8 mouse cellular contexts compared by ENCODE assay signal in genomic region chr17:47468063-47468462, GRCm38 (mm10). TPM values are rescaled to one million over a fixed set of nuclear protein-coding genes. Genes with fewer than 3 reads are reported as not detected.
A peak's percentile ranks its signal among the peaks of the same experiment; 100 is the strongest.
DNase-seq lines count a peak whose midpoint lies in the region; ATAC-seq lines count a peak whose summit lies in the region.

No protein-coding gene starts in this region.

- H3K9me3 ChIP-seq in neural tube, embryonic 11.5 days (ENCODE audit: control insufficient read depth, low read length) = no peaks in the 10 kb centered on the region
- H3K9me3 ChIP-seq in heart, embryonic 15.5 days (replicated peaks) = no peaks in the 10 kb centered on the region
- no peaks in the 10 kb centered on the region for H3K9me3 ChIP-seq in liver, embryonic 12.5 days (replicated peaks)
- H3K9me3 ChIP-seq in stomach, embryonic 16.5 days (replicated peaks; ENCODE audit: control insufficient read depth, low read length) = no peaks in the 10 kb centered on the region

- no peak overlapping the region for H3K27ac ChIP-seq in neural tube, embryonic 11.5 days (ENCODE audit: low read depth, low read length)
- no peak overlapping the region for H3K27ac ChIP-seq in heart, embryonic 15.5 days
- no peak overlapping the region for H3K27ac ChIP-seq in liver, embryonic 12.5 days
- no peak overlapping the region for H3K27ac ChIP-seq in stomach, embryonic 16.5 days (ENCODE audit: low read length)

- no peaks in the 10 kb centered on the region for H3K36me3 ChIP-seq in neural tube, embryonic 11.5 days (ENCODE audit: control insufficient read depth, insufficient read depth, low read length)
- H3K36me3 ChIP-seq in heart, embryonic 15.5 days = no peaks in the 10 kb centered on the region
- no peaks in the 10 kb centered on the region for H3K36me3 ChIP-seq in liver, embryonic 12.5 days
- no peaks in the 10 kb centered on the region for H3K36me3 ChIP-seq in stomach, embryonic 16.5 days (ENCODE audit: control insufficient read depth, insufficient read depth, low read length)

- H3K4me1 ChIP-seq in neural tube, embryonic 11.5 days (ENCODE audit: control insufficient read depth, insufficient read depth, low read length) = 0 out of 2 replicates have a peak, but pooled peaks cover 2% of the 10 kb centered on the region
- peaks cover 25% of the 10 kb centered on the region for H3K4me1 ChIP-seq in heart, embryonic 15.5 days (replicated peaks)
- peaks cover 21% of the 10 kb centered on the region for H3K4me1 ChIP-seq in liver, embryonic 12.5 days
- H3K4me1 ChIP-seq in stomach, embryonic 16.5 days (ENCODE audit: control insufficient read depth, insufficient read depth, low read length) = peaks cover 50% of the 10 kb centered on the region

- H3K4me3 ChIP-seq in neural tube, embryonic 11.5 days (ENCODE audit: low read depth, low read length) = no peak overlapping the region
- H3K4me3 ChIP-seq in heart, embryonic 15.5 days = peak overlapping the region; percentile 44
- H3K4me3 ChIP-seq in liver, embryonic 12.5 days = peak overlapping the region; percentile 30
- H3K4me3 ChIP-seq in stomach, embryonic 16.5 days (replicated peaks; ENCODE audit: low read length) = peak overlapping the region; percentile 24

- WGBS in neural tube, embryonic 11.5 days = 12% methylated on average over 14 of the region's 14 CpGs
- WGBS in heart, embryonic 15.5 days = 26% methylated on average over 14 of the region's 14 CpGs
- 30% methylated on average over 14 of the region's 14 CpGs for WGBS in liver, embryonic 12.5 days (ENCODE audit: insufficient replicate concordance)
- WGBS in stomach, embryonic 16.5 days = 32% methylated on average over 14 of the region's 14 CpGs

- peak overlapping the region; percentile 27; the same call in 1 of the 2 replicates for H3K9ac ChIP-seq in neural tube, embryonic 11.5 days (ENCODE audit: low read length)
- peak overlapping the region; percentile 38 for H3K9ac ChIP-seq in heart, embryonic 15.5 days
- no peak overlapping the region for H3K9ac ChIP-seq in liver, embryonic 12.5 days
- peak overlapping the region; percentile 49; the same call in 1 of the 2 replicates for H3K9ac ChIP-seq in stomach, embryonic 16.5 days (ENCODE audit: low read length)

- H3K4me2 ChIP-seq in neural tube, embryonic 11.5 days (ENCODE audit: low read depth) = peak overlapping the region; percentile 35
- H3K4me2 ChIP-seq in heart, embryonic 15.5 days = peak overlapping the region; percentile 58
- H3K4me2 ChIP-seq in liver, embryonic 12.5 days = peak overlapping the region; percentile 58
- H3K4me2 ChIP-seq in stomach, embryonic 16.5 days (ENCODE audit: low read depth, low read length) = peak overlapping the region; percentile 37; the same call in 1 of the 2 replicates

- ATAC-seq in neural tube, embryonic 11.5 days (ENCODE audit: insufficient read depth, low FRiP score, low TSS enrichment) = no peak
- ATAC-seq in heart, embryonic 15.5 days (replicated peaks; ENCODE audit: insufficient number of reproducible peaks, insufficient read depth, low FRiP score, low read depth) = no peak
- ATAC-seq in liver, embryonic 12.5 days = no peak
- ATAC-seq in stomach, embryonic 16.5 days (ENCODE audit: insufficient read depth, low FRiP score) = no peak
- no peak for ATAC-seq in megakaryocyte, adult 5-6 weeks (ENCODE audit: poor library complexity, severe bottlenecking)

- H3K27me3 ChIP-seq in neural tube, embryonic 11.5 days (ENCODE audit: control insufficient read depth, insufficient read depth, low read length) = peaks cover 24% of the 10 kb centered on the region
- peaks cover 34% of the 10 kb centered on the region for H3K27me3 ChIP-seq in heart, embryonic 15.5 days
- peaks cover 82% of the 10 kb centered on the region for H3K27me3 ChIP-seq in liver, embryonic 12.5 days (replicated peaks)
- no peaks in the 10 kb centered on the region for H3K27me3 ChIP-seq in stomach, embryonic 16.5 days (ENCODE audit: control insufficient read depth, insufficient read depth, low read length)

- DNase-seq in neural tube, embryonic 11.5 days (ENCODE audit: low spot score) = no peak
- DNase-seq in neural tube, embryonic 10.5 days (ENCODE audit: extremely low spot score, low spot score) = no peak
- no peak for DNase-seq in left cerebral cortex, adult 18-20 months (ENCODE audit: low spot score in 2 of 2)
- no peak for DNase-seq in yolk sac, embryonic 10.5 days (ENCODE audit: low spot score)

RNA-seq across cellular contexts. Expression of gene 1700001C19Rik, which starts 30.9 kb away (rescaled TPM):
- polyA plus RNA-seq in neural tube, embryonic 11.5 days (2014; fragmentation: Nextera tagmentation; extraction: Ambion mirVana) = 0.37 and 0.43 TPM in 2 replicates
- 0.60 and 1.0 TPM in 2 replicates for polyA plus RNA-seq in heart, embryonic 15.5 days (2015; fragmentation: Nextera tagmentation; extraction: Ambion mirVana)
- 0.62 and 0.66 TPM in 2 replicates for polyA plus RNA-seq in liver, embryonic 12.5 days (2016; fragmentation: Nextera tagmentation; extraction: Ambion mirVana)
- polyA plus RNA-seq in stomach, embryonic 16.5 days (2015; fragmentation: Nextera tagmentation; extraction: Ambion mirVana) = 0.21 and 0.24 TPM in 2 replicates
- total RNA-seq in megakaryocyte, adult 5-6 weeks (2015) = not detected in 2 replicates
- not detected in 2 replicates for total RNA-seq in megakaryocyte, adult 5-6 weeks (2017)
- total RNA-seq in left cerebral cortex, adult 18-20 months (2021) = under 1 TPM in 1 of 2 experiments, not detected in 1; 0.21 TPM

RNA-seq across cellular contexts. Expression of gene AI661453, which starts 31.6 kb away (rescaled TPM):
- polyA plus RNA-seq in neural tube, embryonic 11.5 days (2014; fragmentation: Nextera tagmentation; extraction: Ambion mirVana) = 0.05 and 0.23 TPM in 2 replicates
- 0.96 and 1.2 TPM in 2 replicates for polyA plus RNA-seq in heart, embryonic 15.5 days (2015; fragmentation: Nextera tagmentation; extraction: Ambion mirVana)
- 0.10 and 0.31 TPM in 2 replicates for polyA plus RNA-seq in liver, embryonic 12.5 days (2016; fragmentation: Nextera tagmentation; extraction: Ambion mirVana)
- 5.1 and 7.7 TPM in 2 replicates for polyA plus RNA-seq in stomach, embryonic 16.5 days (2015; fragmentation: Nextera tagmentation; extraction: Ambion mirVana)
- total RNA-seq in megakaryocyte, adult 5-6 weeks (2015) = 0.25 and 0.38 TPM in 2 replicates
- 0.16 TPM in 1 of 2 replicates, not detected in the other for total RNA-seq in megakaryocyte, adult 5-6 weeks (2017)
- under 1 TPM; 0.46 to 0.54 TPM for total RNA-seq in left cerebral cortex, adult 18-20 months (2021)

RNA-seq across cellular contexts. Expression of gene Taf8, which starts 34.0 kb away (rescaled TPM):
- polyA plus RNA-seq in neural tube, embryonic 11.5 days (2014; fragmentation: Nextera tagmentation; extraction: Ambion mirVana) = 25.3 and 27.5 TPM in 2 replicates
- 17.0 and 20.5 TPM in 2 replicates for polyA plus RNA-seq in heart, embryonic 15.5 days (2015; fragmentation: Nextera tagmentation; extraction: Ambion mirVana)
- 17.6 and 18.0 TPM in 2 replicates for polyA plus RNA-seq in liver, embryonic 12.5 days (2016; fragmentation: Nextera tagmentation; extraction: Ambion mirVana)
- polyA plus RNA-seq in stomach, embryonic 16.5 days (2015; fragmentation: Nextera tagmentation; extraction: Ambion mirVana) = 25.7 and 27.3 TPM in 2 replicates
- 16.3 and 19.3 TPM in 2 replicates for total RNA-seq in megakaryocyte, adult 5-6 weeks (2015)
- total RNA-seq in megakaryocyte, adult 5-6 weeks (2017) = 44.0 and 57.5 TPM in 2 replicates
- total RNA-seq in left cerebral cortex, adult 18-20 months (2021) = 10 to 100 TPM; 16.8 to 19.1 TPM

RNA-seq across cellular contexts. Expression of gene Ccnd3, which starts 36.8 kb away (rescaled TPM):
- polyA plus RNA-seq in neural tube, embryonic 11.5 days (2014; fragmentation: Nextera tagmentation; extraction: Ambion mirVana) = 260 TPM in 2 replicates
- polyA plus RNA-seq in heart, embryonic 15.5 days (2015; fragmentation: Nextera tagmentation; extraction: Ambion mirVana) = 369 and 456 TPM in 2 replicates
- polyA plus RNA-seq in liver, embryonic 12.5 days (2016; fragmentation: Nextera tagmentation; extraction: Ambion mirVana) = 546 and 555 TPM in 2 replicates
- 334 and 340 TPM in 2 replicates for polyA plus RNA-seq in stomach, embryonic 16.5 days (2015; fragmentation: Nextera tagmentation; extraction: Ambion mirVana)
- total RNA-seq in megakaryocyte, adult 5-6 weeks (2015) = 315 and 324 TPM in 2 replicates
- 155 and 184 TPM in 2 replicates for total RNA-seq in megakaryocyte, adult 5-6 weeks (2017)
- total RNA-seq in left cerebral cortex, adult 18-20 months (2021) = 10 to 100 TPM; 33.6 to 40.7 TPM
